Mouse (Mus musculus) adrenal gland, adult 8-10 months (tissue): ENCODE measurements around the gene Uqcrh. TPM values are rescaled to one million over a fixed set of nuclear protein-coding genes. Genes with fewer than 3 reads are reported as not detected.
A peak's percentile ranks its signal among the peaks of the same experiment; 100 is the strongest.

Experiments used
- DNase-seq: peaks from one replicate; pipeline ENCODE4 v3.0.0; 2022
- total RNA-seq, 4 experiments: library from RNA; stranded (reverse); gene quantifications; 2 replicates each; pipeline ENCODE4 v1.2.4; 2022

Gene Uqcrh
- total RNA-seq = 100 to 1,000 TPM; 390 to 507 (median 480) TPM

- DNase-seq = peak; percentile 92
Measured at GRCm38 (mm10) chr4:116074861-116075620, at the start of gene Uqcrh, which contains the start of gene Lrrc41. Gene Uqcrh, minus strand, starts transcription at chr4:116075071. Gene Lrrc41, plus strand, starts transcription at chr4:116075269.

GRCm38 (mm10) chr4:116123602-116124519 is 49.0 kb upstream of the Uqcrh start, which contains the start of the genes Rad54l and Pomgnt1:
Gene Rad54l, minus strand, starts transcription at chr4:116123690.
Gene Pomgnt1, plus strand, starts transcription at chr4:116123840.
- peak; percentile 75 for DNase-seq

DNA sequence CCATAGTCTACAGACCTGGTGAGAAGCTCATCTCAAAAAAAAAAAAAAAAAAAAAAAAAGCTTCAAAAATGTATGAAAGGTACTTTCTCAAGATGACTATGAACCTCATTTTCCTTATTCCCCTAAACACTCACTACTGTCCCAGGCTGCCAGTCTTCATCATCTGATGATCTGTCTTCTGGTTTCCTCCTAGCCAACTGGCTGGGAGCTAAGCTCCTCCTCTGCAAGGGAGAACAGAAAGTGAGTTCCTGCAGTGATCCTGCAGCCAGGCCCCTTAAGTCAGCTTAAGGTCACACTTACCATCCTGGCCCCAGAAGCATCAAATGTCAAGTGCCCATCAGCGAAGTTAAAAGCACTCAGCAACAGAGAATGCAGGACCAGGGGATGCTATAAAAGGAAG is 47.9 kb upstream of the Uqcrh start:
- no peak for DNase-seq

DNA sequence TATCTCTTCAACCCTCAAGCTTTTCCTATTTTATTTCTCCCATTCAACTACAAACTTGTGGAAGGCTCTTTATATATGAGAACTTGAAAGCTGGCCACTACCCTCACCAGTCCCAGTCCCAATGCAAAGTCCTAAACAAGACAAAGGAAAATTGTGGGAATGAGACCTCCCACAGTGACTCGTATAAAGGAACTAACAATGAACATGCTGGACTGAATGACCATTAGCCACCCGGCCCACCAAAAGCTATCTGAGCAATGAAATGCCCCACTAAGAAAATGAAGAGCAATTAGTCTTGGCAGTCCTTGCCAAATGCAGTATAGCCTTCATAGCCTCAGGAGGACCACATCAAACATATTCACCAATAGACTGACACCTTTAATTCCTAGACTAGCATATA is 36.6 kb upstream of the Uqcrh start:
- DNase-seq = no peak

- DNase-seq = no peak
Measured at GRCm38 (mm10) chr4:116110695-116111094, 35.8 kb upstream of the Uqcrh start.

DNA sequence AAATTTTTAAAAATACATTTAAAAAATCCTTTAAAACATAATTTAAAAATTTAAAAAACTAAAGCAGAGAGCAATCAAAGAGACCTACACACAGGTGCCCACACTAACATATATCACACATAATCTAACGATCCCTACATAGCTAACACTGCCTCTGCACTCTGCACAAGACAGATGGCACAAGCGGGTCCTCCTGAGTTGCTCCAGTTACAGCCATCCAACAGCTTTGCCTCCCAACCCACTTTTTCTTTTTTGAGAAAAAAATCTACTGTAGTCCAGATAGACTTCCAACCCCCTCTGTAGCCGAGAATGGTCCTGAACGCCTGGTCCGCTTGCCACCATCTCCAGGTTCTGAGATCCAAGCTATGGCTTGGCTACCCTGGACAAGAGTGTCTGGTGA is 30.4 kb upstream of the Uqcrh start:
- no peak for DNase-seq

DNA sequence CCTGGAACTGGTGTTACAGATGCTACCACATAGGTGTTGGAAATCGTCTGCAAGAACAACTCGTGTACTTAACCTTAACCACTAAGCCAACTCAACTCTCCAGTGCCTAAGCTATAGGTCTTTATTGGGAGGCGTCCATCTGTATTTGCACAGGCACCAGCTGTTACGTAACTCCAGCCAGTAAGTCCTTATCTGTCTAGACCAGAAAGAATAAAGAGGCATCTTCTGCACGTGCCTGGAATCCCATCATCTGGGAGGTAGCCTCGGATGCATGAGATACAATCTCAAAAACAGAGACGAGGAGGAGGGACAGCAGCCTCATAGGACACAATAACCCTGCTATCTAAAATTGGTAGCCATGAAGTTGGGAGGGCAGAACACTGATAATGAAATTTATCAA is 26.1 kb upstream of the Uqcrh start:
- DNase-seq = no peak

GRCm38 (mm10) chr4:116097211-116097610 is 22.3 kb upstream of the Uqcrh start:
- DNase-seq = no peak

GRCm38 (mm10) chr4:116096291-116096690 is 21.4 kb upstream of the Uqcrh start:
- DNase-seq = no peak

- DNase-seq = no peak
Measured at GRCm38 (mm10) chr4:116088510-116089249, 13.8 kb upstream of the Uqcrh start.

DNA sequence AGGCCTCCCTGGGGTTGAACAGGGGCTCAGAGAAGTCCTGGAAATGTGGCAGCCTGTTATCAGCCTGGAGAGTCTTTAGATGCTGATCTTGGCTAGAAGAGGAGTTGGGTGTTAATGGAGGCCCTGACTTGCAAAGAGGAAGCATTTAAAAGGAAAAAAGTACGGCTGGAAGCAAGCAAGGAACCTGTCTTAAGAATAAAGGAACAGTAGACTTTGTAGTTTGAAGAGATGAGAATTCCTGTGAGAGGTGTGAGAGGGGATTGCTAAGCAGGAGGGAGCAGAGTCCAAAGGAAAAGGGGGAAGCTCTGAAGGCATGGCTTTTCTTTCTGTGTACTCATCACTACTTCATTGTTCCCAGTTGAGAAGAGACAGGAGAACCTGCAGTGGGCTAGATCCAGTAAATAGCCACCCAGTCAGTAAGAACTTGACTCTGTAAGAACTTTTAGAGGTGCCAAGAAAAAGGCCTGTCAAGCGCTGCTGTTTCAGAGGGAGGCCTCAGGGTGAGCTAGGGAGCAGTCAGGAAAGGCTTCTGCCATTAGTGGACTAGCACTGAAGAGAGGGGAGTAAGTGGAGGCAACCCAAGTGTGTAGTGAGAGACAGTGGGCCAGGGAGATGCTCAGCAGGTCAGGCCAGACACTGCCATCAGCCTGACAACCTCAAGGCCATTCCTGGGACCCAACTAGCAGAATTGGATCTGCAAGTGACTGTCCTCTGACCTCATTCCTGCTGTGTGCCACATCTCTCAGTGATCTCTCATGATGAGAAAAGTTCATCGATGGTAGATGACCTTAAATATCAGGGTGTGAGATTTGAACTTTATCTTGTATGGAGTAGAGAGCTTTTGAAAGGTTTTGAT is 2.6 kb upstream of the Uqcrh start:
- peak; percentile 21 for DNase-seq

DNA sequence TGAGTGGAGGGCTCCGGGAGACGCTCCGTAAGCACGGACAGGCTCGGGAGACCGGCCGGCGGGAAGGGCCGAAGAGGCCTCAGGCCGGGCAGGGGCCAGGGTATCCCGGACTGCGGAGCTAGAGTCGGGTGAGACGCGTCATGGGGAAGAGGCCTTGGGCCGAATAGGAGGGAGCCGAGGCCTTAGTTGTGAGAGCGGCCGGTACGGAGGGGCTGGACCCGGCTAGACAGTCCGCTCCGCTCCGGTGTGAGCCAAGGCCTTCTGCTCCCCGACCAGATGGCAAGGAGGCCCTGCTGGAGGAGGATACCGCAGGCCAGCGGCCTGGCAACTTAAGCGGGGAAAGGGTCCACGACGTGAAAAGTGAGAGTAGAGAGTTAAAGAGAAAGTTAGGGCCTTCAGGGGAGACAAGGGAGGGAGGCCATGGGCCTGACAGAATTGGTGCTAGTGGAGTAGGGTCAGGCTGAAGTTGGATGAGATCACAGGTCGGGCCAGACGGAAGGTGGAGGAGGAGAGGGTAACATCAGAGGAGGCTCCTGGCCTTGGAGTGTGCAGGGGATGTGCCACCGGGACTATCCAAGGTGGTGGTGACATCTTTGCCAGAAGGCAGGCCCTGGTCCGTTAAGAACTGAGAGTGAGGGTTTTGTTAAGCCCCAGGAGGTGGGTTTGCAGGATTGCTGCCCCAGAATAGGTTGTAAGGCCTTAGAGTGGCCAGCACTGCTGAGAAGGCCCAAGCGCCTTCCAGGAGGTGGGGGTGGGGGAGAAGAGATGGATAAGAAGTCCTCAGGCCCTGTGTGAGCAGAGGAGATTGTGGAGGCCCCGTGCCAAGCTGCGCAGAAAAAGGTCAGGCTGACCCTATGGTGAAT is 1.7 kb upstream of the Uqcrh start:
- peak; percentile 42 for DNase-seq

- peak; percentile 49 for DNase-seq
Measured at GRCm38 (mm10) chr4:116075631-116076368, 929 bp upstream of the Uqcrh start.

DNA sequence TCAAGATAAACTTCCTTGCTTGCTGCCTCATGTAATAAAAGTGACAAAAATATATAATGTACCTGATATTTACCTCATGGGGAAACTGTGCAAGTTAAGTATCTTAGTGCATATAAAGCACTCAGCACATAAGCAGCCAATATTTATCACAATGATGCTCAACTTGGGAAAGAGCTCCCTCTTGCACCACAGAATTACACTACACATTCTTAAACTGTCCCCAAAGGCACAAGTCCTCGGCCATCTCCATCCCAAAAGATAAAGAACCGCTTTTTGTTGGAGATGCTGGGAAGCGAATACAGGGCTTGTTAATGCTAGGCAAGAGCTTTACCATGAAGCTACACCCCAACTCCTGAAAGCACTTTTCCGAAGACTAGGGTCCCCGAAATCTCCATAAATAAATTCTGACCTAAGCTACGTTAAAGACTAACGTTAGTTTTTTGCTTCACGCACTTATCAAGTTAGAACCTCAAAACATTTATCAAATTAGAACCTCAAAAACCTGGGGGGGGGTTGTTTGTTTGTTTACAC is 661 bp downstream of the Uqcrh start:
- no peak for DNase-seq

DNA sequence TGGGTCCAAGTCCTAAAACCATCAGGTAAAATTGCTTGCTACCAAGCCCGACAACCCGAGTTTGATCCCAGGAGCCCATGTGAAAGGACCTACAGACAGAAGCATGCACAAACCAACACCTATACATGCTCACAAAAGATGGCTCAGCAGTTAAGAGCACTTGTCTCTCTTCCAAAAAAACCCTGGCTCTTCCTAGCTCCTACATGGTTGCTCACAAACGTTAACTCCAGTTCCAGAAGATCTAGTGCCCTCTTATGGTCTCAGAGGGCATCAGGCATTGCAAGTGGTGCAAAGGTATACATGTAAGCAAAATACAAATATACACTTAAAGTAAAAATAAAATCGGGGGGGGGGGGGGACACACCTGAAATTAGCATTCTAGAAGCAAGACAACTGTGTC is 1.7 kb downstream of the Uqcrh start:
- DNase-seq = no peak

DNA sequence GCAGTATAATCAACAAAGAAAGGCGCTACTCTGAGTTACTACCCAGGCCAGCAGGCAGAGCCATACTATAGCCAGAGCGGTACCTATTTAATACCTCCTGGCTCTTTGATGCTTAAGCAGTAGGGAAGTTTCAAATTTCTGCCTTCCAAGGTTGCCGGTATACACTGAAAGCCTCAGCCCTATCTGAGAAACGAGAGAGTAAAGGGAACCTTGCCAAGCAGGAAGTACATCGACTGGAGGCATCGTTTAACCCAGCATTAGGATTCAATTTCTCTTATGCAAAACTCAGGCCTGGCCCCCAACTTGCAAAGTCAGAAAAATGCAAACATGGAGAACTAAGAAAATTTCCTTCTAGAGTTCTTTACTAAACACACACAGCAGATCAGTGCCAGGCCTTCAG is 4.8 kb downstream of the Uqcrh start:
- DNase-seq = no peak

DNA sequence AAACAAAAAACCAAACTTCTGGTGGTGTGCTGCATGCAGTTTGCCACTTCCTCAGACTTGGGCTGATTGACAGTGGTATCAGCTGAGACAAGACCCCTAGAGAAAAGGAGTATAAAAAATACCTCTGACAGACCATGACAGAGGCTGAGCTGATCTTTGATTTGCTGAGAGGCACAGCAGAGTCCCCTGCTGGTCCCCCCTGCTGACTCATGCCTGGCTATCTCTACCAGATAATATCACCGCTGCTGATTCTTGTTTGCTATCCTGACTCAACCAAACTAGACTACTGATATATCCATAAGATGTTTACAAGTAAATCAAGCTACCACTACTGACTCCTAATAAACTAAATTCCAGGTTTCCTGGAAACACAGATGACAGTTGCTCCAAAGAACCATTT is 11.0 kb downstream of the Uqcrh start:
- DNase-seq = no peak

- no peak for DNase-seq
Measured at GRCm38 (mm10) chr4:116059012-116059726, 15.7 kb downstream of the Uqcrh start.

GRCm38 (mm10) chr4:116057559-116057958 is 17.3 kb downstream of the Uqcrh start:
- DNase-seq = no peak
